Comparison of ENCODE assay signal across 10 mouse cellular contexts in genomic region chr2:20961295-20961694, GRCm38 (mm10). TPM values are rescaled to one million over a fixed set of nuclear protein-coding genes. Genes with fewer than 3 reads are reported as not detected.
DNase-seq lines count a peak whose midpoint lies in the region; ATAC-seq and TF ChIP-seq lines count a peak whose summit lies in the region.
"Had no signal": no experiment of that assay in that cellular context is flagged by ENCODE, and none has a peak within 500 bp of the region (broad histone marks: within the 10 kb centered on the region; RNA-seq: fewer than 3 reads in every experiment).

No protein-coding gene starts in this region.

- H3K79me2 ChIP-seq in CH12.LX (replicated peaks; ENCODE audit: control insufficient read depth, extremely low read depth, insufficient read depth, poor library complexity, severe bottlenecking) = peaks cover 29% of the 10 kb centered on the region

- no peaks in the 10 kb centered on the region for H3K27me3 ChIP-seq in heart, embryonic 16.5 days (ENCODE audit: control insufficient read depth, insufficient read depth, low read length)
- no peaks in the 10 kb centered on the region for H3K27me3 ChIP-seq in heart, embryonic 12.5 days (replicated peaks)
- no peaks in the 10 kb centered on the region for H3K27me3 ChIP-seq in CH12.LX (replicated peaks)
- H3K27me3 ChIP-seq in forebrain, embryonic 16.5 days (replicated peaks; ENCODE audit: control insufficient read depth, insufficient read depth, low read length) = no peaks in the 10 kb centered on the region
- no peaks in the 10 kb centered on the region for H3K27me3 ChIP-seq in midbrain, embryonic 13.5 days
- H3K27me3 ChIP-seq in heart, embryonic 11.5 days (ENCODE audit: control insufficient read depth, insufficient read depth, low read length) = no peaks in the 10 kb centered on the region
- H3K27me3 ChIP-seq: limb, embryonic 13.5 days had no signal

- H3K9ac ChIP-seq in heart, embryonic 16.5 days (ENCODE audit: low read length) = no peak overlapping the region
- H3K9ac ChIP-seq in heart, embryonic 12.5 days = no peak overlapping the region
- peak overlapping the region; percentile 64 for H3K9ac ChIP-seq in CH12.LX (ENCODE audit: insufficient read depth, low read depth)
- H3K9ac ChIP-seq in forebrain, embryonic 16.5 days (replicated peaks; ENCODE audit: low read depth, low read length) = peak overlapping the region; percentile 32; the same call in 1 of the 2 replicates
- H3K9ac ChIP-seq in midbrain, embryonic 13.5 days (replicated peaks) = 0 out of 2 replicates have a peak overlapping the region, but pooled peaks have one; percentile 28
- no peak overlapping the region for H3K9ac ChIP-seq in heart, embryonic 11.5 days (ENCODE audit: low read depth, low read length)
- H3K9ac ChIP-seq: limb, embryonic 13.5 days had no signal

- H3K4me3 ChIP-seq in heart, embryonic 16.5 days (ENCODE audit: low read length) = no peak overlapping the region
- H3K4me3 ChIP-seq in heart, embryonic 12.5 days = no peak overlapping the region
- peak overlapping the region in 2 of 3 experiments; percentile 3 to 52 for H3K4me3 ChIP-seq in CH12.LX (replicated peaks in 1 of 3; ENCODE audit: low read depth in 2 of 3, low read length in 2 of 3, poor library complexity in 1 of 3)
- H3K4me3 ChIP-seq in forebrain, embryonic 16.5 days (replicated peaks; ENCODE audit: low read length) = peak overlapping the region; percentile 8; the same call in 1 of the 2 replicates
- peak overlapping the region; percentile 13; the same call in 1 of the 2 replicates for H3K4me3 ChIP-seq in midbrain, embryonic 13.5 days (replicated peaks)
- no peak overlapping the region for H3K4me3 ChIP-seq in heart, embryonic 11.5 days (ENCODE audit: low read depth, low read length)
- H3K4me3 ChIP-seq: limb, embryonic 13.5 days had no signal

- TF ChIP-seq CTCF in CH12.LX (conservative IDR thresholded peaks at IDR 0.05 in 1 of 2, IDR thresholded peaks at IDR 0.05 in 1 of 2; ENCODE audit: low read depth in 2 of 2, low read length in 2 of 2) = no peak

- peak overlapping the region; percentile 18; the same call in 1 of the 2 replicates for H3K4me2 ChIP-seq in heart, embryonic 16.5 days (ENCODE audit: low read depth, low read length)
- no peak overlapping the region for H3K4me2 ChIP-seq in heart, embryonic 12.5 days
- peak overlapping the region; percentile 97 for H3K4me2 ChIP-seq in CH12.LX (ENCODE audit: insufficient read depth, low read depth, poor library complexity, severe bottlenecking)
- H3K4me2 ChIP-seq in forebrain, embryonic 16.5 days (ENCODE audit: low read length) = peak overlapping the region; percentile 50
- H3K4me2 ChIP-seq in midbrain, embryonic 13.5 days (replicated peaks) = peak overlapping the region; percentile 50
- no peak overlapping the region for H3K4me2 ChIP-seq in heart, embryonic 11.5 days
- H3K4me2 ChIP-seq: limb, embryonic 13.5 days had no signal

- in situ Hi-C loops in CH12.LX (cut with MboI; ENCODE audit: low pct_ligation_motif_present, low pct_unique_long_range_greater_than_20kb, low sequenced_read_pairs) = loop anchor here (10.0 kb wide), 1 partner anchor 46 kb away; no protein-coding TSS in a partner anchor

- WGBS in heart, embryonic 16.5 days = 55% methylated on average over 8 of the region's 8 CpGs
- 74% methylated on average over 8 of the region's 8 CpGs for WGBS in heart, embryonic 12.5 days
- 22% methylated on average over 8 of the region's 8 CpGs for WGBS in forebrain, embryonic 16.5 days
- 48% methylated on average over 8 of the region's 8 CpGs for WGBS in midbrain, embryonic 13.5 days
- WGBS in heart, embryonic 11.5 days (ENCODE audit: insufficient replicate concordance) = 71% methylated on average over 8 of the region's 8 CpGs

- H3K27ac ChIP-seq in heart, embryonic 16.5 days (ENCODE audit: low read length) = peak overlapping the region; percentile 31; the same call in 1 of the 2 replicates
- H3K27ac ChIP-seq in heart, embryonic 12.5 days (ENCODE audit: poor library complexity, severe bottlenecking) = no peak overlapping the region
- 0 out of 2 replicates have a peak overlapping the region, but pooled peaks have one; percentile 14 for H3K27ac ChIP-seq in CH12.LX (ENCODE audit: insufficient read depth, low read depth)
- H3K27ac ChIP-seq in forebrain, embryonic 16.5 days (ENCODE audit: low read length) = peak overlapping the region; percentile 70
- H3K27ac ChIP-seq in midbrain, embryonic 13.5 days = no peak overlapping the region
- H3K27ac ChIP-seq in heart, embryonic 11.5 days (ENCODE audit: low read depth, low read length) = no peak overlapping the region
- H3K27ac ChIP-seq: limb, embryonic 13.5 days had no signal

- ATAC-seq in heart, embryonic 16.5 days (replicated peaks; ENCODE audit: extremely low read depth, insufficient read depth, low FRiP score) = no peak
- ATAC-seq in heart, embryonic 12.5 days (ENCODE audit: insufficient number of reproducible peaks, low FRiP score) = no peak
- no peak for ATAC-seq in forebrain, embryonic 16.5 days
- ATAC-seq in midbrain, embryonic 13.5 days = no peak
- no peak for ATAC-seq in heart, embryonic 11.5 days (replicated peaks; ENCODE audit: insufficient number of reproducible peaks, low FRiP score, low TSS enrichment)
- no peak for ATAC-seq in erythroblast, adult 5-6 weeks (replicated peaks; ENCODE audit: low FRiP score, poor library complexity, severe bottlenecking)

- H3K36me3 ChIP-seq in heart, embryonic 16.5 days (ENCODE audit: control insufficient read depth, insufficient read depth) = peaks cover 3% of the 10 kb centered on the region; the same call in 1 of the 2 replicates
- no peaks in the 10 kb centered on the region for H3K36me3 ChIP-seq in heart, embryonic 12.5 days
- peaks cover 0 to 12% of the 10 kb centered on the region in 2 experiments for H3K36me3 ChIP-seq in CH12.LX (replicated peaks in 1 of 2; ENCODE audit: control insufficient read depth in 1 of 2, insufficient read depth in 1 of 2, low read length in 1 of 2)
- H3K36me3 ChIP-seq in forebrain, embryonic 16.5 days (ENCODE audit: control insufficient read depth, insufficient read depth) = no peaks in the 10 kb centered on the region
- H3K36me3 ChIP-seq in midbrain, embryonic 13.5 days = no peaks in the 10 kb centered on the region
- H3K36me3 ChIP-seq in heart, embryonic 11.5 days (ENCODE audit: control insufficient read depth, insufficient read depth, low read length) = no peaks in the 10 kb centered on the region
- H3K36me3 ChIP-seq: limb, embryonic 13.5 days had no signal

- H3K9me3 ChIP-seq in heart, embryonic 16.5 days (replicated peaks; ENCODE audit: control insufficient read depth, low read length) = no peaks in the 10 kb centered on the region
- H3K9me3 ChIP-seq in heart, embryonic 12.5 days (replicated peaks) = no peaks in the 10 kb centered on the region
- H3K9me3 ChIP-seq in CH12.LX (replicated peaks; ENCODE audit: low read length) = no peaks in the 10 kb centered on the region
- no peaks in the 10 kb centered on the region for H3K9me3 ChIP-seq in forebrain, embryonic 16.5 days (ENCODE audit: control insufficient read depth, low read length)
- H3K9me3 ChIP-seq in midbrain, embryonic 13.5 days = no peaks in the 10 kb centered on the region
- no peaks in the 10 kb centered on the region for H3K9me3 ChIP-seq in heart, embryonic 11.5 days (replicated peaks; ENCODE audit: control insufficient read depth, low read length)
- H3K9me3 ChIP-seq: limb, embryonic 13.5 days had no signal

- H3K4me1 ChIP-seq in heart, embryonic 16.5 days (ENCODE audit: control insufficient read depth, insufficient read depth, low read length) = peaks cover 59% of the 10 kb centered on the region
- H3K4me1 ChIP-seq in heart, embryonic 12.5 days (replicated peaks) = peaks cover 52% of the 10 kb centered on the region
- H3K4me1 ChIP-seq in CH12.LX (ENCODE audit: control insufficient read depth in 1 of 2, insufficient read depth in 2 of 2) = peaks cover 6 to 74% of the 10 kb centered on the region in 2 experiments
- peaks cover 56% of the 10 kb centered on the region for H3K4me1 ChIP-seq in forebrain, embryonic 16.5 days (replicated peaks; ENCODE audit: control insufficient read depth, insufficient read depth, low read length)
- H3K4me1 ChIP-seq in midbrain, embryonic 13.5 days (replicated peaks) = peaks cover 82% of the 10 kb centered on the region
- peaks cover 52% of the 10 kb centered on the region for H3K4me1 ChIP-seq in heart, embryonic 11.5 days (ENCODE audit: control insufficient read depth, insufficient read depth, low read length)

- dilution Hi-C loops in CH12.LX (cut with MboI; ENCODE audit: extremely low pct_ligation_motif_present, extremely low pct_unique_long_range_greater_than_20kb, low sequenced_read_pairs) = no loop called here

- TF ChIP-seq EP300 in CH12.LX (IDR thresholded peaks at IDR 0.05; ENCODE audit: low read length) = no peak

- DNase-seq in CH12.LX (ENCODE audit: extremely low read depth) = peak; percentile 27
- DNase-seq in thymus, postnatal 14 days = no peak
- DNase-seq: thymus, adult 18-20 months had no signal

- TF ChIP-seq POLR2A in CH12.LX (IDR thresholded peaks at IDR 0.05; ENCODE audit: low read depth, low read length) = no peak

- no peak for TF ChIP-seq RAD21 in CH12.LX (IDR thresholded peaks at IDR 0.05; ENCODE audit: low read depth, low read length)

TF ChIP-seq in CH12.LX, 34 proteins besides CTCF, POLR2A, EP300 and RAD21 (continues in another document):
- TF ChIP-seq ZMIZ1 (IDR thresholded peaks at IDR 0.05; ENCODE audit: low read depth, low read length) (no peak), ZC3H11A (IDR thresholded peaks at IDR 0.05; ENCODE audit: low read depth, low read length) (no peak), HCFC1 (IDR thresholded peaks at IDR 0.05; ENCODE audit: low read depth, low read length) (no peak), SMC3 (IDR thresholded peaks at IDR 0.05; ENCODE audit: low read depth, low read length) (no peak), POLR2AphosphoS2 (IDR thresholded peaks at IDR 0.05; ENCODE audit: low read depth, low read length) (no peak), ETS1 (conservative IDR thresholded peaks at IDR 0.05; ENCODE audit: low read depth, low read length) (no peak), USF1 (IDR thresholded peaks at IDR 0.05; ENCODE audit: low read depth, low read length) (no peak), MAX (IDR thresholded peaks at IDR 0.05; ENCODE audit: low read length) (no peak)

RNA-seq across cellular contexts. Expression of gene Arhgap21, which starts 7.4 kb away (rescaled TPM):
- polyA plus RNA-seq in heart, embryonic 16.5 days (2015; fragmentation: Nextera tagmentation; extraction: Ambion mirVana) = 14.8 and 18.6 TPM in 2 replicates
- 28.2 and 32.2 TPM in 2 replicates for polyA plus RNA-seq in heart, embryonic 12.5 days (2016; fragmentation: Nextera tagmentation; extraction: Ambion mirVana)
- 7.2 and 10.8 TPM in 2 replicates for total RNA-seq in CH12.LX (2012; rRNA removed)
- total RNA-seq in CH12.LX (2014; rRNA removed) = 5.2 and 7.6 TPM in 2 replicates
- 22.7 and 25.0 TPM in 2 replicates for polyA plus RNA-seq in CH12.LX (2012; ENCODE audit: insufficient read length, low read depth)
- 40.2 and 40.9 TPM in 2 replicates for polyA plus RNA-seq in forebrain, embryonic 16.5 days (2015; fragmentation: Nextera tagmentation; extraction: Ambion mirVana)
- 51.7 and 54.4 TPM in 2 replicates for polyA plus RNA-seq in midbrain, embryonic 13.5 days (2015; fragmentation: Nextera tagmentation; extraction: Ambion mirVana)
- 19.3 and 20.4 TPM in 2 replicates for polyA plus RNA-seq in heart, embryonic 11.5 days (2014; fragmentation: Nextera tagmentation; extraction: Ambion mirVana)
- total RNA-seq in erythroblast, adult 5-6 weeks (2015; ENCODE audit: low replicate concordance) = 16.7 and 28.4 TPM in 2 replicates
- total RNA-seq in erythroblast, adult 5-6 weeks (2017; ENCODE audit: low replicate concordance) = 40.7 and 50.3 TPM in 2 replicates

Comparison
In these comparisons a context has a peak if more than half of its experiments do, and no peak if none do; other contexts are left out.
1. H3K27ac ChIP-seq: peak in heart, embryonic 16.5 days (single experiment), CH12.LX (single experiment) and forebrain, embryonic 16.5 days (single experiment); none in heart, embryonic 12.5 days (single experiment), midbrain, embryonic 13.5 days (single experiment) and heart, embryonic 11.5 days (single experiment).
2. H3K4me2 ChIP-seq: peak in heart, embryonic 16.5 days (single experiment), CH12.LX (single experiment), forebrain, embryonic 16.5 days (single experiment) and midbrain, embryonic 13.5 days (single experiment); none in heart, embryonic 12.5 days (single experiment) and heart, embryonic 11.5 days (single experiment).
3. H3K4me3 ChIP-seq: peak in CH12.LX (2 of 3), forebrain, embryonic 16.5 days (single experiment) and midbrain, embryonic 13.5 days (single experiment); none in heart, embryonic 16.5 days (single experiment), heart, embryonic 12.5 days (single experiment) and heart, embryonic 11.5 days (single experiment).
4. H3K9ac ChIP-seq: peak in CH12.LX (single experiment), forebrain, embryonic 16.5 days (single experiment) and midbrain, embryonic 13.5 days (single experiment); none in heart, embryonic 16.5 days (single experiment), heart, embryonic 12.5 days (single experiment) and heart, embryonic 11.5 days (single experiment).